Mouse (Mus musculus): ENCODE data around the gene C1ql4. TPM values are rescaled to one million over a fixed set of nuclear protein-coding genes. Genes with fewer than 3 reads are reported as not detected.

The C1ql4 gene
- polyA plus RNA-seq, 1 experiment: 0.10 TPM

DNA sequence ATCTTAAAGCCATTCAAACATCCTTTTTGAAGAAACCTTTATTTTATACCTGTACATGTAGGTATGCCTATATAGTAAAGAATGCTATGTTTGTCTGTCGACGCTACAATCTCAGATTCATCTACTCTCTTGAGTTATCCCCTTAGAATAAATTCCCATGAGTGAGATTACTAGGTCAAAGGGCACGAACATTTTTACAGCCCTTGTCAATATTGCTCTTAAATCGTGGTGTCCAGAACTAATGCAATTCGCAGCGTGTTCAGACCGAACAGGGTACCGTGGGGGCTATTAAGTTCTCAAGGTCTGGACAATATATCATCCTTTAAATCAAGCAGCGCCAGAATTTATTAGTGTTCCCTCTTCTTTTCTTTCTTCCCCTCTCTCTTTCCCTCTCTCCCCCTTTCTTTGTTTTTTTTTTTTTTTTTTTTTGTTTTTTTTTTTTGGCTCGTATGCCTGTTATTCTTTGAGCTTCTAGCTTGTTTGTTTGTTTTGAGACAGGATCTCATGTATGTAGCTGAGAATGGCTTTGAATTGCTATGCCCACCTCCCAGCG lies 25.3 kb upstream of the C1ql4 start:
- H3ac ChIP-seq (ENCODE audit: control insufficient read depth, insufficient read length): no peak overlapping the region
- H3K4me3 ChIP-seq: no peak overlapping the region
- no peaks in the 10 kb centered on the region for H3K27me3 ChIP-seq (ENCODE audit: control insufficient read depth, insufficient read depth, insufficient read length)
- H3K79me2 ChIP-seq (ENCODE audit: control insufficient read depth, insufficient read depth): no peaks in the 10 kb centered on the region
- TF ChIP-seq SRF (IDR thresholded peaks at IDR 0.05; ENCODE audit: control insufficient read depth, insufficient read length, low read depth) (no peak), TCF3 (IDR thresholded peaks at IDR 0.05; ENCODE audit: insufficient read length, low read depth) (no peak), POLR2AphosphoS2 (IDR thresholded peaks at IDR 0.05; ENCODE audit: insufficient read length, low read depth) (no peak), MYOD1 (IDR thresholded peaks at IDR 0.05; ENCODE audit: control insufficient read depth in 1 of 3, insufficient read length in 2 of 3, low read depth in 2 of 3) (no peak), MAX (IDR thresholded peaks at IDR 0.05; ENCODE audit: low read depth) (no peak), E2F4 (IDR thresholded peaks at IDR 0.05; ENCODE audit: insufficient read depth) (no peak), POLR2A (IDR thresholded peaks at IDR 0.05; ENCODE audit: insufficient read length, low read depth) (no peak), USF1 (IDR thresholded peaks at IDR 0.05; ENCODE audit: low read depth) (no peak), MYOG (IDR thresholded peaks at IDR 0.05; ENCODE audit: control insufficient read depth in 1 of 3, insufficient read depth in 1 of 3, insufficient read length in 2 of 3, low read depth in 2 of 3) (no peak), CEBPB (IDR thresholded peaks at IDR 0.05; ENCODE audit: insufficient read depth, poor library complexity, severe bottlenecking) (no peak), TCF12 (IDR thresholded peaks at IDR 0.05; ENCODE audit: insufficient read depth, poor library complexity, severe bottlenecking) (no peak), REST (IDR thresholded peaks at IDR 0.05; ENCODE audit: insufficient read depth, insufficient read length) (no peak)
- H3K36me3 ChIP-seq (ENCODE audit: control insufficient read depth, insufficient read depth): no peaks in the 10 kb centered on the region
- H3K4me2 ChIP-seq (ENCODE audit: low read depth): peak overlapping the region; percentile 60

DNA sequence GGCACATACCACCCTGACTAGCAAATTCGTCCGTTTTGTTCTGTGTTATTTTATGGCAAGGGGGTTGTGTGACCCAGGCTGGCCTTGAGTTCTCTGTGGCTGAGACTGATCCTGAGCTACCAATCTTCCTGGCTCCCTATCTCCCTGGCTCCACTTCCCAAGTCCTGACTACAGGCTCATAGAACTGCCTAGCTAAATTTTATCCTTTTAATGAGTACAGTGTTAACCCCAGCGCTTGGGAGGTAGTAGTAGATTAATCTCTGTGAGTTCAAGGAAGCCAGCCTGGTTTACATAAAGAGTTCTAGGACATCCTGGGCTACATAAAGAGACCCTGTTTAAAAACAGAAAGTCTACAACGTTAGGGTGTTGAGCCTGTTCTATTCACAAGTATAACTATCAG lies 24.2 kb upstream of the C1ql4 start:
- no peak overlapping the region for H3K4me2 ChIP-seq (ENCODE audit: low read depth)

DNA sequence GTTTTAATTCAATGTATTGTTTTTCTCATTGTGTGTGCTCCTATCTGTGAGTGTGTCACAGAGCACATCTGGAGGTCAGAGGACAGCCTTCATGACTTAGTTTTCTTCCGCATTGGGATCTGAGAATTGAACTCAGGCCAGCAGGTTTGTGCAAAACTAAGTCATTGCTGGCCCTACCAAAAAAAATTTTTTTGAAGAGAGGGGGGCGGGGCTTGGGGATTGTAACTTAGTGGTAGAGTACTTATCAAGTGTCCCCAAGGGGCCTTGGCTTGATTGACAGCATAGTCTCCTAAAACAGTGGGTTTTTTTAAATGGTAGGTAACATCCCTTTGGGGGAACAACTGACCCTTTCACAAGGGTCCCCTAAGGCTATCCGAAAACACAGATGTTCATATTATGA lies 23.5 kb upstream of the C1ql4 start:
- H3K4me3 ChIP-seq: no peak overlapping the region
- no peaks in the 10 kb centered on the region for H3K79me2 ChIP-seq (ENCODE audit: control insufficient read depth, insufficient read depth)
- no peak overlapping the region for H3ac ChIP-seq (ENCODE audit: control insufficient read depth, insufficient read length)
- H3K27me3 ChIP-seq (ENCODE audit: control insufficient read depth, insufficient read depth, insufficient read length): no peaks in the 10 kb centered on the region
- H3K4me2 ChIP-seq (ENCODE audit: low read depth): no peak overlapping the region
- TF ChIP-seq SRF (IDR thresholded peaks at IDR 0.05; ENCODE audit: control insufficient read depth, insufficient read length, low read depth) (no peak), MYOG (IDR thresholded peaks at IDR 0.05; ENCODE audit: control insufficient read depth in 1 of 3, insufficient read depth in 1 of 3, insufficient read length in 2 of 3, low read depth in 2 of 3) (no peak), E2F4 (IDR thresholded peaks at IDR 0.05; ENCODE audit: insufficient read depth) (no peak), POLR2A (IDR thresholded peaks at IDR 0.05; ENCODE audit: insufficient read length, low read depth) (no peak), TCF12 (IDR thresholded peaks at IDR 0.05; ENCODE audit: insufficient read depth, poor library complexity, severe bottlenecking) (no peak), CEBPB (IDR thresholded peaks at IDR 0.05; ENCODE audit: insufficient read depth, poor library complexity, severe bottlenecking) (no peak), TCF3 (IDR thresholded peaks at IDR 0.05; ENCODE audit: insufficient read length, low read depth) (no peak), MYOD1 (IDR thresholded peaks at IDR 0.05; ENCODE audit: control insufficient read depth in 1 of 3, insufficient read length in 2 of 3, low read depth in 2 of 3) (no peak), POLR2AphosphoS2 (IDR thresholded peaks at IDR 0.05; ENCODE audit: insufficient read length, low read depth) (no peak), USF1 (IDR thresholded peaks at IDR 0.05; ENCODE audit: low read depth) (no peak), REST (IDR thresholded peaks at IDR 0.05; ENCODE audit: insufficient read depth, insufficient read length) (no peak), MAX (IDR thresholded peaks at IDR 0.05; ENCODE audit: low read depth) (no peak)
- no peaks in the 10 kb centered on the region for H3K36me3 ChIP-seq (ENCODE audit: control insufficient read depth, insufficient read depth)

More for the DNA sequence above, 24.2 kb upstream of the C1ql4 start:
- H3K36me3 ChIP-seq (ENCODE audit: control insufficient read depth, insufficient read depth): no peaks in the 10 kb centered on the region
- no peak overlapping the region for H3K4me3 ChIP-seq
- H3K27me3 ChIP-seq (ENCODE audit: control insufficient read depth, insufficient read depth, insufficient read length): no peaks in the 10 kb centered on the region
- H3ac ChIP-seq (ENCODE audit: control insufficient read depth, insufficient read length): no peak overlapping the region
- TF ChIP-seq MAX (IDR thresholded peaks at IDR 0.05; ENCODE audit: low read depth): no peak
- no peak for TF ChIP-seq POLR2AphosphoS2 (IDR thresholded peaks at IDR 0.05; ENCODE audit: insufficient read length, low read depth)
- no peak for TF ChIP-seq TCF3 (IDR thresholded peaks at IDR 0.05; ENCODE audit: insufficient read length, low read depth)
- no peak for TF ChIP-seq SRF (IDR thresholded peaks at IDR 0.05; ENCODE audit: control insufficient read depth, insufficient read length, low read depth)
- no peak for TF ChIP-seq REST (IDR thresholded peaks at IDR 0.05; ENCODE audit: insufficient read depth, insufficient read length)
- TF ChIP-seq CEBPB (IDR thresholded peaks at IDR 0.05; ENCODE audit: insufficient read depth, poor library complexity, severe bottlenecking): no peak
- H3K79me2 ChIP-seq (ENCODE audit: control insufficient read depth, insufficient read depth): no peaks in the 10 kb centered on the region

DNA sequence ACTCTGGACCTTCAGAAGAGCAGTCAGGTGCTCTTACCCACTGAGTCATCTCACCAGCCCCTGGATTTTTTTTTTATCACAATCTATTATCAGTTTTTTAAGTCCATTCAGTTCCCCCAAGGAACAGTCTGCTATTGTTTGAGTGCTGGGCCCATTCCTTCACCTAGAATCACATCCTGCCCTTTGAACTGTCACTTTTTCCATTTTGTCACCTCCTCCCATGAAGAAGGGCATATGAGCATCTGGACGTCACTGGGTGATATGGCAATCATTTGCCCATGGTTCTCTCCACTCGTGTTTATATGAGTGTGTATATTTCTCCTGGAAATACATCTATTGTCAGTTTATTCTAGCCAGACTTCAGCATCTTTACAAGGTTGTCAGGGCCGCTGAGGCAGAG lies 20.2 kb upstream of the C1ql4 start:
- Histone ChIP-seq H3ac (ENCODE audit: control insufficient read depth, insufficient read length) (no peak overlapping the region), H3K36me3 (ENCODE audit: control insufficient read depth, insufficient read depth) (no peaks in the 10 kb centered on the region), H3K4me3 (no peak overlapping the region), H3K4me2 (ENCODE audit: low read depth) (no peak overlapping the region), H3K79me2 (ENCODE audit: control insufficient read depth, insufficient read depth) (no peaks in the 10 kb centered on the region), H3K27me3 (ENCODE audit: control insufficient read depth, insufficient read depth, insufficient read length) (no peaks in the 10 kb centered on the region)
- TF ChIP-seq MYOD1 (IDR thresholded peaks at IDR 0.05; ENCODE audit: control insufficient read depth in 1 of 3, insufficient read length in 2 of 3, low read depth in 2 of 3) (no peak), REST (IDR thresholded peaks at IDR 0.05; ENCODE audit: insufficient read depth, insufficient read length) (no peak)

DNA sequence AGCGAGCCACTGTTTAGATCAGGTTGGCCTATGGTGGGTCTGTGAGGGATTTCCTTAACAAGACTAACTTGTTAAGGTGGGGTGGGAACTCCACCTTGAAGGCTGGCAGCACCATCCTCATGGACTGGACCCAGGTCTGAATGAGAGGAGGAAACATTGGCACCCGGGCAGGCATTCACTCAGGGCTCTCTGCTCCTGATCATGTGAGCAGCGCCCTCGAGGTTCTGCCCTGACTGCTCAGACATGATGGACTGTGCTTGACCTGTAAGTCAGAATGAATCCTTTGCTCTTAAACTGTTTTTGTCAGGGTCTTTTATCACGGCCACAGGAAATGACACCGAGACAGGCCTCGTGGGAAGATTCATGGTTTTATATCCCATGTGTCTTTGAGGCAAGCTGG lies 17.6 kb upstream of the C1ql4 start:
- Histone ChIP-seq H3K27me3 (ENCODE audit: control insufficient read depth, insufficient read depth, insufficient read length) (no peaks in the 10 kb centered on the region), H3ac (ENCODE audit: control insufficient read depth, insufficient read length) (no peak overlapping the region), H3K36me3 (ENCODE audit: control insufficient read depth, insufficient read depth) (no peaks in the 10 kb centered on the region), H3K79me2 (ENCODE audit: control insufficient read depth, insufficient read depth) (no peaks in the 10 kb centered on the region), H3K4me2 (ENCODE audit: low read depth) (no peak overlapping the region), H3K4me3 (no peak overlapping the region)
- TF ChIP-seq SRF (IDR thresholded peaks at IDR 0.05; ENCODE audit: control insufficient read depth, insufficient read length, low read depth) (no peak), MYOD1 (IDR thresholded peaks at IDR 0.05; ENCODE audit: control insufficient read depth in 1 of 3, insufficient read length in 2 of 3, low read depth in 2 of 3) (no peak), MAX (IDR thresholded peaks at IDR 0.05; ENCODE audit: low read depth) (no peak), POLR2AphosphoS2 (IDR thresholded peaks at IDR 0.05; ENCODE audit: insufficient read length, low read depth) (no peak), TCF12 (IDR thresholded peaks at IDR 0.05; ENCODE audit: insufficient read depth, poor library complexity, severe bottlenecking) (no peak), USF1 (IDR thresholded peaks at IDR 0.05; ENCODE audit: low read depth) (no peak), CEBPB (IDR thresholded peaks at IDR 0.05; ENCODE audit: insufficient read depth, poor library complexity, severe bottlenecking) (no peak), MYOG (IDR thresholded peaks at IDR 0.05; ENCODE audit: control insufficient read depth in 1 of 3, insufficient read depth in 1 of 3, insufficient read length in 2 of 3, low read depth in 2 of 3) (no peak), TCF3 (IDR thresholded peaks at IDR 0.05; ENCODE audit: insufficient read length, low read depth) (no peak), POLR2A (IDR thresholded peaks at IDR 0.05; ENCODE audit: insufficient read length, low read depth) (no peak)

All from myocyte (in vitro differentiated cells).